In the genomic region with DNA sequence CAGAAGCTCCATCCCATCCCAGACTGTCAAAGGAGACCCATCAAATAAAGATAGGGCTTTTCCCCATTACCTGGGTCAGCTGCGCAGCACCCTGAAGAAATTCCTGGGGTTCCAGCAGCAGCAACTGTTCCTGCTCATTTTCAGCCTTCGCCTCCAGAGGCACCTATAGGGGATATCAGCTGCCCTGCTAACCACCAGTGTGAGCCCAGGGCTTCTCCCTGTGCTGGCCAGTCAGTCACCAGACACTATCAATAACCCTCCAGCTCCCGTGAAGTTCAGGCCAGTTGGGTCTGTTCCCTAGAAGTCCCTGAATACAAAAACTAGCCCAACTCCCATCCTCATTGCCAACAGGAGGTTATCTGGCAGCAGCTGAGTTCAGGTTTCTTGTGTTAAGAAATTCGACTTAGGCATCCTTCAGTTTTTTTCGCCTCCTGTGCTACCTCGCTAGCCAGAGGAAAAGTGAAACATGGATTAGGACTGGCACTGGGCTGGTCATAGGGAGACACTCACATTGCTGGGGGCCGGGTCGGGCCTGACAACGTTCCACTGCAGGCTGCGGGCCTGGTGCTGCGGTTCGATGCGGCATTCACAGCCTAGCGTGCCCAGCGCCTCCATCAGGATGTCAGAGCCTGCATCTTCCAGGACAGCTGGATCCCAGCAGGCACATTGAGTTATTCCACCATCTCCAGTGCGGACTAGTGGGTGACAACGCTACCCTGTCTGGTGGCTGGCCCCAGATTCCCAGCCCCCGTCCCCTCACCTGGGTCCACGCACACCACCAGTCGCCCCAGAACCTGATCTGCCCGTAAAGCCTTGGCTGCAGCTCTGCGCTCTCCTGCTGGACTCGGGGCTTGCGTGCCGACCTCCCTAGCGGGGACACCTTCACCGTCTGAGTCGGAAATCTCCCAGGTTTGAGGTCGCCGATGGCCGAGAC, we compare ENCODE assay signal across 8 mouse cellular contexts. TPM values are rescaled to one million over a fixed set of nuclear protein-coding genes. Genes with fewer than 3 reads are reported as not detected.
DNase-seq lines count a peak whose midpoint lies in the region; ATAC-seq and TF ChIP-seq lines count a peak whose summit lies in the region.

No protein-coding gene starts in this region.

- no peaks in the 10 kb centered on the region for H3K9me3 ChIP-seq in hindbrain, embryonic 16.5 days (ENCODE audit: control insufficient read depth, low read length)
- no peaks in the 10 kb centered on the region for H3K9me3 ChIP-seq in midbrain, embryonic 14.5 days (ENCODE audit: control insufficient read depth, low read length)

- no peak for TF ChIP-seq POLR2A in cerebellum, adult 2 months (IDR thresholded peaks at IDR 0.05; ENCODE audit: borderline replicate concordance, insufficient read depth, low read length)

- DNase-seq in cerebellum, adult 2 months = peak in 1 of 2 experiments; percentile 27
- DNase-seq in cerebellum, adult 11-12 months = no peak
- DNase-seq in spleen, postnatal 10 days (ENCODE audit: low spot score in 2 of 2) = peak; percentile 59 to 82
- no peak for DNase-seq in spleen, postnatal 36 days (ENCODE audit: low spot score in 2 of 2)
- DNase-seq in midbrain, embryonic 14.5 days = peak; percentile 37
- DNase-seq in urinary bladder, adult 2 months (ENCODE audit: low spot score) = no peak
- DNase-seq in left cerebral cortex, adult 8-10 months (ENCODE audit: low spot score in 2 of 2) = no peak

- H3K4me1 ChIP-seq in cerebellum, adult 2 months (ENCODE audit: control insufficient read depth, insufficient read depth, low read length) = peaks cover 66% of the 10 kb centered on the region
- peaks cover 44% of the 10 kb centered on the region for H3K4me1 ChIP-seq in hindbrain, embryonic 16.5 days (ENCODE audit: control insufficient read depth, insufficient read depth, low read depth, low read length)
- peaks cover 31% of the 10 kb centered on the region for H3K4me1 ChIP-seq in midbrain, embryonic 14.5 days (ENCODE audit: control insufficient read depth, insufficient read depth, low read length)

- peak; percentile 41 for ATAC-seq in hindbrain, embryonic 16.5 days
- no peak; the same call in 1 of the 2 replicates for ATAC-seq in midbrain, embryonic 14.5 days (ENCODE audit: low FRiP score, low TSS enrichment)

- peak overlapping the region; percentile 90 for H3K9ac ChIP-seq in hindbrain, embryonic 16.5 days (ENCODE audit: low read depth, low read length)
- peak overlapping the region; percentile 82 for H3K9ac ChIP-seq in midbrain, embryonic 14.5 days (replicated peaks; ENCODE audit: low read length)

- H3K27ac ChIP-seq in cerebellum, adult 2 months (ENCODE audit: insufficient read depth, low read length) = peak overlapping the region; percentile 67
- peak overlapping the region; percentile 83 for H3K27ac ChIP-seq in hindbrain, embryonic 16.5 days (ENCODE audit: low read depth, low read length)
- H3K27ac ChIP-seq in midbrain, embryonic 14.5 days (replicated peaks; ENCODE audit: low read depth, low read length) = peak overlapping the region; percentile 83

- peak overlapping the region; percentile 87 for H3K4me3 ChIP-seq in cerebellum, adult 2 months (replicated peaks; ENCODE audit: insufficient read depth, low read depth, low read length)
- H3K4me3 ChIP-seq in hindbrain, embryonic 16.5 days (ENCODE audit: low read length) = peak overlapping the region; percentile 73
- peak overlapping the region; percentile 83 for H3K4me3 ChIP-seq in midbrain, embryonic 14.5 days (replicated peaks; ENCODE audit: low read depth, low read length)

- H3K27me3 ChIP-seq in cerebellum, adult 2 months (ENCODE audit: control insufficient read depth, insufficient read depth, low read length) = no peaks in the 10 kb centered on the region
- H3K27me3 ChIP-seq in hindbrain, embryonic 16.5 days (replicated peaks; ENCODE audit: control insufficient read depth, insufficient read depth, low read length) = no peaks in the 10 kb centered on the region
- no peaks in the 10 kb centered on the region for H3K27me3 ChIP-seq in midbrain, embryonic 14.5 days (ENCODE audit: control insufficient read depth, insufficient read depth, low read length)

- TF ChIP-seq CTCF in cerebellum, adult 2 months (IDR thresholded peaks at IDR 0.05; ENCODE audit: borderline replicate concordance, insufficient read depth, low read depth, low read length) = no peak

- WGBS in cerebellum, adult 2 months = 8% methylated on average over 31 of the region's 31 CpGs
- 11% methylated on average over 31 of the region's 31 CpGs for WGBS in hindbrain, embryonic 16.5 days
- WGBS in midbrain, embryonic 14.5 days = 11% methylated on average over 31 of the region's 31 CpGs

- H3K36me3 ChIP-seq in hindbrain, embryonic 16.5 days (ENCODE audit: control insufficient read depth, insufficient read depth, low read length) = peaks cover 49% of the 10 kb centered on the region
- H3K36me3 ChIP-seq in midbrain, embryonic 14.5 days (ENCODE audit: control insufficient read depth, insufficient read depth, low read length) = peaks cover 71% of the 10 kb centered on the region

- H3K4me2 ChIP-seq in hindbrain, embryonic 16.5 days (ENCODE audit: low read length) = peak overlapping the region; percentile 97
- peak overlapping the region; percentile 100 for H3K4me2 ChIP-seq in midbrain, embryonic 14.5 days (ENCODE audit: low read length)

RNA-seq across cellular contexts. Expression of gene Eme2, which starts 0.6 kb away (rescaled TPM):
- 57.3 and 62.7 TPM in 2 replicates for polyA plus RNA-seq in cerebellum, adult 2 months (2012; rRNA removed)
- polyA plus RNA-seq in hindbrain, embryonic 16.5 days (2015; fragmentation: Nextera tagmentation; extraction: Ambion mirVana) = 30.1 and 30.2 TPM in 2 replicates
- polyA plus RNA-seq in midbrain, embryonic 14.5 days (2014; fragmentation: Nextera tagmentation; extraction: Ambion mirVana) = 21.6 and 26.9 TPM in 2 replicates
- 34.7 and 40.0 TPM in 2 replicates for polyA plus RNA-seq in urinary bladder, adult 2 months (2012; rRNA removed)
- 10 to 100 TPM; 44.3 to 57.5 (median 48.6) TPM for total RNA-seq in left cerebral cortex, adult 8-10 months (2022)

RNA-seq across cellular contexts. Expression of gene Mrps34, which starts 0.6 kb away (rescaled TPM):
- 147 and 149 TPM in 2 replicates for polyA plus RNA-seq in cerebellum, adult 2 months (2012; rRNA removed)
- polyA plus RNA-seq in hindbrain, embryonic 16.5 days (2015; fragmentation: Nextera tagmentation; extraction: Ambion mirVana) = 85.3 and 89.0 TPM in 2 replicates
- polyA plus RNA-seq in midbrain, embryonic 14.5 days (2014; fragmentation: Nextera tagmentation; extraction: Ambion mirVana) = 74.7 and 86.7 TPM in 2 replicates
- 75.8 and 85.5 TPM in 2 replicates for polyA plus RNA-seq in urinary bladder, adult 2 months (2012; rRNA removed)
- total RNA-seq in left cerebral cortex, adult 8-10 months (2022) = 10 to 100 TPM; 65.0 to 73.3 (median 69.1) TPM

RNA-seq across cellular contexts. Expression of gene Nme3, which starts 2.0 kb away (rescaled TPM):
- polyA plus RNA-seq in cerebellum, adult 2 months (2012; rRNA removed) = 99.0 and 109 TPM in 2 replicates
- 88.2 and 99.9 TPM in 2 replicates for polyA plus RNA-seq in hindbrain, embryonic 16.5 days (2015; fragmentation: Nextera tagmentation; extraction: Ambion mirVana)
- polyA plus RNA-seq in midbrain, embryonic 14.5 days (2014; fragmentation: Nextera tagmentation; extraction: Ambion mirVana) = 77.4 and 112 TPM in 2 replicates
- 64.2 and 64.4 TPM in 2 replicates for polyA plus RNA-seq in urinary bladder, adult 2 months (2012; rRNA removed)
- total RNA-seq in left cerebral cortex, adult 8-10 months (2022) = 10 to 100 TPM; 43.5 to 59.7 (median 55.1) TPM

RNA-seq across cellular contexts. Expression of gene Spsb3, which starts 7.9 kb away (rescaled TPM):
- polyA plus RNA-seq in cerebellum, adult 2 months (2012; rRNA removed) = 124 and 138 TPM in 2 replicates
- polyA plus RNA-seq in hindbrain, embryonic 16.5 days (2015; fragmentation: Nextera tagmentation; extraction: Ambion mirVana) = 88.2 and 90.4 TPM in 2 replicates
- polyA plus RNA-seq in midbrain, embryonic 14.5 days (2014; fragmentation: Nextera tagmentation; extraction: Ambion mirVana) = 77.3 and 93.2 TPM in 2 replicates
- polyA plus RNA-seq in urinary bladder, adult 2 months (2012; rRNA removed) = 30.2 and 34.8 TPM in 2 replicates
- 10 to 100 TPM; 51.6 to 57.5 (median 55.3) TPM for total RNA-seq in left cerebral cortex, adult 8-10 months (2022)

RNA-seq across cellular contexts. Expression of gene Nubp2, which starts 8.2 kb away (rescaled TPM):
- polyA plus RNA-seq in cerebellum, adult 2 months (2012; rRNA removed) = 36.4 and 39.0 TPM in 2 replicates
- 64.1 and 65.7 TPM in 2 replicates for polyA plus RNA-seq in hindbrain, embryonic 16.5 days (2015; fragmentation: Nextera tagmentation; extraction: Ambion mirVana)
- 70.4 and 73.3 TPM in 2 replicates for polyA plus RNA-seq in midbrain, embryonic 14.5 days (2014; fragmentation: Nextera tagmentation; extraction: Ambion mirVana)
- polyA plus RNA-seq in urinary bladder, adult 2 months (2012; rRNA removed) = 17.6 and 22.4 TPM in 2 replicates
- total RNA-seq in left cerebral cortex, adult 8-10 months (2022) = 10 to 100 TPM; 28.1 to 33.7 (median 32.0) TPM

Comparison
In these comparisons a context has a peak if more than half of its experiments do, and no peak if none do; other contexts are left out.
1. DNase-seq: peak in spleen, postnatal 10 days (2 of 2) and midbrain, embryonic 14.5 days (single experiment); none in cerebellum, adult 11-12 months (single experiment), spleen, postnatal 36 days (0 of 2), urinary bladder, adult 2 months (single experiment) and left cerebral cortex, adult 8-10 months (0 of 2).
2. Peak in every context shown above with its lines, with median percentiles within 50 percentile points of each other: H3K27ac ChIP-seq and H3K4me3 ChIP-seq.